Mouse (Mus musculus) megakaryocyte, embryonic 14.5 days (primary cell): ENCODE measurements at regions not wholly inside any gene's neighbourhood (a gene's known extent, or its start where the extent isn't known, plus 50 kb on each side); places are given as distances from the start of the nearest gene placed in this dataset.

Experiments used
- FLI1 ChIP-seq: IDR thresholded peaks from 2 replicates; pipeline ENCODE4 v1.6.1; 2012; ENCODE audit warnings: low read length, inconsistent platforms, mixed read lengths
- GATA1 ChIP-seq: IDR thresholded peaks from 3 replicates; pipeline ENCODE4 v1.6.1; 2012; ENCODE audit warnings: mixed read lengths, low read length, inconsistent platforms, borderline replicate concordance

GRCm38 (mm10) chr2:128437698-128438097 lies 153.3 kb upstream of the Spdye4c start:
- TF ChIP-seq GATA1: no peak
- TF ChIP-seq FLI1: no peak
